Mouse (Mus musculus): ENCODE measurements around the gene Slc35f5. TPM values are rescaled to one million over a fixed set of nuclear protein-coding genes. Genes with fewer than 3 reads are reported as not detected.
A peak's percentile ranks its signal among the peaks of the same experiment; 100 is the strongest.

The Slc35f5 gene
- total RNA-seq, 2 experiments from 2014 or later = 22.4 to 24.2 TPM

- no peak for DNase-seq (ENCODE audit: low spot score in 2 of 2)
- no peak overlapping the region for H3K4me3 ChIP-seq
- TF ChIP-seq CTCF (conservative IDR thresholded peaks at IDR 0.05) = no peak
- no peak overlapping the region for H3K27ac ChIP-seq
Observed at GRCm38 (mm10) chr1:125581134-125581533, 20.7 kb downstream of the Slc35f5 start.

DNA sequence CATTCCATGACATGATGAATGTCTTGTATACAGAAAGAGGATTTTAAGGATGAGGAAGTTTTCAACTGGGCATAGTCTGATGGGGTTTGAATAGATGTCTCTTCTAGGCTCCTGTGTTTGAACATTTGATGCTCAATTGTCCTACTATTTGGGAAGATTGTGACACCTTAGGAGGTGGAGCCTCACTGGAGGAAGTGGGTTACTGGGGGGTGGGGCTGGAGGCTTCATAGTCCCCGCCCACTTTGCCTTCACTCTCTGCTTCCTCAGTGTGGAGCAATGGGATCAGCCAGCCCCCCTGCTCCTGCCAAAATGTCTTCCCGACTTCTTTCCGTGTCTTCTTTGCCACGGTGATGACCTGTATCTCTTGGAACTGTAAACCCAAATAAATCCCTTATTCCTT is 43.2 kb downstream of the Slc35f5 start:
- DNase-seq (ENCODE audit: low spot score in 2 of 2) = no peak
- no peak for TF ChIP-seq CTCF (conservative IDR thresholded peaks at IDR 0.05)
- Histone ChIP-seq H3K27ac (no peak overlapping the region), H3K4me3 (no peak overlapping the region)

DNA sequence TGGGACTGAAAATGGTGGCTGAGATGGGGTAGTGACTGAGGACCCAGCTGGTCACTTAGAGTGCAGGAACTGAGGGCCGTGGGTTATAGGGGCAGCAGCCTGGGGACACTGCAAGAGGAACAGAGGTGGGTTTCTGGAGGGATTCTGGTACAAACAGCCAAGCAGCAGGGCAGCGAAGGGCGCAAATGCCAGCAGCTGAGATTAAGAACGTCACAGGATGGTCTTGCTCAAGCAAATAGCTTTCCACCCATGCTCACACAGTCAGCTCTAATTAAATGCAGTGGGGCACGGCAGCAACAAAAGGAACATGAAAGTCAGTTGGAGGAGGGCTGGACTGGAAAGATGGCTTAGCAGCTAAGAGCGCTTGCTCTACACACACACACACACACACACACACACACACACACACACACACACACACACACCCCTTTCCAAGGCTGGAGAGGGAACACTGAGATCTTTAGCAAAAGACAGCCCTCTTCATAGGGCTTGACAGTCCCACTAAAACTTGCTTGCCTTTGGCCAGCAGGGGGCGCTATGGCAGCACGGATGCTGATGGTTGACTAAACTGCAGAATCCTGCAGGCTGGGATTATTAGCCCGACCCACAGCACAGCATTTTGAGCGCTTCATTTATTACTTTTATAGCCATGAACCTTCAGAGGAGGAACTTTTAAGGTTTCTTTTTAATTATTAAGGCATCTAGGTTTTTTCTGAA is 46.9 kb downstream of the Slc35f5 start:
- H3K4me3 ChIP-seq = no peak overlapping the region
- TF ChIP-seq CTCF (conservative IDR thresholded peaks at IDR 0.05) = peak; percentile 87
- H3K27ac ChIP-seq = no peak overlapping the region
- peak; percentile 85 to 97 for DNase-seq (ENCODE audit: low spot score in 2 of 2)

DNA sequence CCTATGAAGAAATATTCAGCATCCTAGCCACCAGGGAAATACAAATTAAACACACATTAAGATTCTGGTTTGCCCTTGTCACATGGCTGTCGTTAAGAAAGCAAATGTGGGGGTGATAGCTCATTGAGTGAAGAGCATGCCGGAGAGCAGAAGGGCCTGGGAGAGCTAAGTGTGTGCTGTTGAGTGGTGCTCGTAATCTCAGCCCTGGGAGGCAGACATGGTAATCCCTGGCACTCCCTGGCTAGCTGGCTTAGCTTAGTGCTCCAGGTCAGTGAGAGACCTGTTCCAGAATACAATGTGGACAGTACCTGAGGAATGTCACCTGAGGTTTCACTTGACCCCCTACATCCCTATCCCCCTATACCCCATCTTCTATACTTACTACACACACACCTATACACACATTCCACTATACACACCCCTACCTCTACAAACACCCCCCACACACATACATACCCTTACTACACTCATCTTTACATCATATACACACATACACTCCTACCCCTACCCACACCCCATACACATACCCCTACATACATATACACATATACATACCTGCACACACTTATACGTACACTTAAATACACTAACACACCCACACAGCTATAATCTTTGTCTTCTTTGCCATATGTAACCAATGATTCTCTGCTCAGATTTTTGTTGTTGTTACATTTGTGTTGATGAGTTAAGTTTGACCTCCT is 64.1 kb downstream of the Slc35f5 start:
- no peak for TF ChIP-seq CTCF (conservative IDR thresholded peaks at IDR 0.05)
- H3K4me3 ChIP-seq = no peak overlapping the region
- DNase-seq (ENCODE audit: low spot score in 2 of 2) = no peak
- H3K27ac ChIP-seq = no peak overlapping the region

DNA sequence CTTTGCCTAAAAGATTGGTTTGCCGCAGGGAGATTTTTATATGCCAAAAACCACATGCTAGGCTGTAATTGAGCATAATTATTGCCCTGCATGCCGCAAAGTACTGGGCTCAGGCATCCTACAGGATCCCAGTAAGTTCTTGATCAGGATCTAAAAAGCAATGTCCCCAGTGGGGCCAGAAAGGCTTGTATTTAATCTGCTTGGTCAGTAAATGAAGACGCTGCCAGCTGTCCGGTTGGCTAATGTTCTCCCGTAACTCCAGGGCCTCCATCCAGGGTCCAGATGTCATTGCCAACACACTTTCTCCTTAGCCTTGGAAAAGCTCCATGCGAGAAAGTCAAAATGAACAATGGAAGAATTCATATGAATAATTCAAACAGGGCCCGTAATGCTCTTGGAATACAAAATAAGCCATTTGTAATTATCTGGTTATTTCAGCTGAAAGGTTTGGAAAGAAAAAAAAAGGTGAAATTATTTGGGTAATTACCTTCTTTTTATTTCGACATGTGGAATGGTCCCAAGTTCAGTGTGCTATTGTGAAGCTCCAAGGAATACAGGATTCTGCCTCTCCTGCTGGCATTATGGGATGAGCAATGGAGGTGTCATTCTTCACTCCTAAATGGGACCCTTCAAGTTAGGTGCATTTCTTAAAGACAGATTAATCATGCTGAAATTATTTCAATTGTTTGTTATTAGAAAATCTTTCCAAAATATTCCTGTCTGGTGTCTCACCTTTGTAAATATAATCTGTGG is 79.3 kb downstream of the Slc35f5 start:
- Histone ChIP-seq H3K4me3 (no peak overlapping the region), H3K27ac (no peak overlapping the region)
- DNase-seq (ENCODE audit: low spot score in 2 of 2) = peak in 1 of 2 experiments; percentile 5
- TF ChIP-seq CTCF (conservative IDR thresholded peaks at IDR 0.05) = no peak

- no peak for DNase-seq (ENCODE audit: low spot score in 2 of 2)
- TF ChIP-seq CTCF (conservative IDR thresholded peaks at IDR 0.05) = no peak
Observed at GRCm38 (mm10) chr1:125643643-125644042, 83.2 kb downstream of the Slc35f5 start.

More at GRCm38 (mm10) chr1:125643643-125644042, 83.2 kb downstream of the Slc35f5 start:
- Histone ChIP-seq H3K27ac (no peak overlapping the region), H3K4me3 (no peak overlapping the region)

Other genes starting within 250 kb of the Slc35f5 start
- gene Actr3, start 124.9 kb upstream of the Slc35f5 start, total RNA-seq (2021) = 100 to 1,000 TPM; 352 to 359 TPM
- gene Gpr39, start 116.4 kb downstream of the Slc35f5 start, total RNA-seq (2021) = under 1 TPM in 1 of 2 experiments, not detected in 1; 0.22 TPM